Mouse (Mus musculus): ENCODE data around the gene Bhmt.

GRCm38 (mm10) chr13:93606868-93607578 is 30.7 kb downstream of the Bhmt start:
- TF ChIP-seq CTCF (IDR thresholded peaks at IDR 0.05; ENCODE audit: low read depth, low read length) (no peak), GATA1 (IDR thresholded peaks at IDR 0.05; ENCODE audit: borderline replicate concordance, low read length) (no peak), POLR2AphosphoS5 (IDR thresholded peaks at IDR 0.05; ENCODE audit: insufficient replicate concordance, low read depth, low read length) (no peak)
